9 mouse cellular contexts compared by ENCODE assay signal in genomic region chrX:135963629-135964028, GRCm38 (mm10). TPM values are rescaled to one million over a fixed set of nuclear protein-coding genes. Genes with fewer than 3 reads are reported as not detected.
DNase-seq lines count a peak whose midpoint lies in the region; ATAC-seq and TF ChIP-seq lines count a peak whose summit lies in the region.
"Had no signal": no experiment of that assay in that cellular context is flagged by ENCODE, and none has a peak within 500 bp of the region (broad histone marks: within the 10 kb centered on the region; RNA-seq: fewer than 3 reads in every experiment).

No protein-coding gene starts in this region.

- ATAC-seq in hindbrain, postnatal 0 days: peak; percentile 73; the same call in 1 of the 2 replicates
- ATAC-seq in neural tube, embryonic 13.5 days (ENCODE audit: low read depth): peak; percentile 81

- TF ChIP-seq EP300 in heart, adult 2 months (IDR thresholded peaks at IDR 0.05; ENCODE audit: insufficient read depth, low read depth, low read length): no peak

- intact Hi-C loops in heart, adult 2 months (cut with DNase I): loop anchor here (1.0 kb wide), 1 partner anchor 158 kb away; no protein-coding TSS in a partner anchor
- intact Hi-C loops in heart, postnatal 36 days (cut with DNase I): loop anchor here (1.0 kb wide), 1 partner anchor 157 kb away; no protein-coding TSS in a partner anchor

- TF ChIP-seq CTCF in heart, adult 2 months (IDR thresholded peaks at IDR 0.05): peak; percentile 68
- peak; percentile 62 for TF ChIP-seq CTCF in hindbrain, postnatal 0 days (IDR thresholded peaks at IDR 0.05; ENCODE audit: low read depth)

- no peaks in the 10 kb centered on the region for H3K36me3 ChIP-seq in heart, adult 2 months (ENCODE audit: control insufficient read depth, insufficient read depth, low read length)
- H3K36me3 ChIP-seq in hindbrain, postnatal 0 days (ENCODE audit: insufficient read depth, low read length): no peaks in the 10 kb centered on the region
- H3K36me3 ChIP-seq in neural tube, embryonic 13.5 days: no peaks in the 10 kb centered on the region

- H3K79me2 ChIP-seq in heart, adult 2 months (replicated peaks; ENCODE audit: control insufficient read depth, insufficient read depth, low read length): no peaks in the 10 kb centered on the region

- no peak overlapping the region for H3K4me2 ChIP-seq in hindbrain, postnatal 0 days (ENCODE audit: low read depth, low read length)
- H3K4me2 ChIP-seq in neural tube, embryonic 13.5 days: no peak overlapping the region

- no peak for DNase-seq in heart, adult 2 months
- no peak for DNase-seq in heart, postnatal 36 days
- DNase-seq in right cerebral cortex, adult 18-20 months: peak; percentile 51
- DNase-seq in right cerebral cortex, postnatal 14 days: no peak
- peak; percentile 11 for DNase-seq in c-Kit-positive CD71-positive TER-119-positive erythroid progenitor cells, embryonic 14.5 days (ENCODE audit: low spot score)
- DNase-seq in hindbrain, postnatal 0 days (ENCODE audit: low spot score): peak; percentile 83
- DNase-seq in ovary, adult 18-20 months (ENCODE audit: low spot score): no peak

- H3K4me3 ChIP-seq in heart, adult 2 months: no peak overlapping the region
- no peak overlapping the region for H3K4me3 ChIP-seq in hindbrain, postnatal 0 days (ENCODE audit: low read length)
- H3K4me3 ChIP-seq in neural tube, embryonic 13.5 days: no peak overlapping the region

- no peaks in the 10 kb centered on the region for H3K9me3 ChIP-seq in hindbrain, postnatal 0 days (ENCODE audit: low read length)
- H3K9me3 ChIP-seq in neural tube, embryonic 13.5 days: no peaks in the 10 kb centered on the region

- no peaks in the 10 kb centered on the region; the same call in 1 of the 2 replicates for H3K4me1 ChIP-seq in heart, adult 2 months (ENCODE audit: control insufficient read depth, insufficient read depth, low read length)
- no peaks in the 10 kb centered on the region for H3K4me1 ChIP-seq in hindbrain, postnatal 0 days (ENCODE audit: insufficient read depth, low read length)
- H3K4me1 ChIP-seq in neural tube, embryonic 13.5 days (replicated peaks): peaks cover 8% of the 10 kb centered on the region

- H3K9ac ChIP-seq in heart, adult 2 months (ENCODE audit: low read depth, low read length): no peak overlapping the region
- H3K9ac ChIP-seq in hindbrain, postnatal 0 days (replicated peaks; ENCODE audit: low read length): no peak overlapping the region
- H3K9ac ChIP-seq in neural tube, embryonic 13.5 days: no peak overlapping the region

- 11% methylated on average over 3 of the region's 3 CpGs for whole genome bisulfite sequencing in heart, adult 2 months
- 19% methylated on average over 3 of the region's 3 CpGs for WGBS in hindbrain, postnatal 0 days
- WGBS in neural tube, embryonic 13.5 days: 19% methylated on average over 3 of the region's 3 CpGs

- no peak for TF ChIP-seq POLR2A in heart, adult 2 months (IDR thresholded peaks at IDR 0.05; ENCODE audit: insufficient read depth, low read depth, low read length)

- no peaks in the 10 kb centered on the region for H3K27me3 ChIP-seq in heart, adult 2 months (ENCODE audit: control insufficient read depth, insufficient read depth, low read length)
- no peaks in the 10 kb centered on the region for H3K27me3 ChIP-seq in hindbrain, postnatal 0 days (ENCODE audit: insufficient read depth, low read length)
- H3K27me3 ChIP-seq in neural tube, embryonic 13.5 days: no peaks in the 10 kb centered on the region

- no peak overlapping the region for H3K27ac ChIP-seq in heart, adult 2 months
- H3K27ac ChIP-seq in hindbrain, postnatal 0 days: no peak overlapping the region
- H3K27ac ChIP-seq in neural tube, embryonic 13.5 days (replicated peaks): no peak overlapping the region

RNA-seq across cellular contexts. Expression of gene Arxes2, which starts 30.0 kb away (rescaled TPM):
- total RNA-seq in heart, adult 2 months (2021): 1 to 10 TPM; 1.4 to 1.6 TPM
- polyA plus RNA-seq in heart, adult 2 months (2012; rRNA removed): 3.1 and 3.2 TPM in 2 replicates
- 1 to 10 TPM; 1.4 to 2.2 TPM for total RNA-seq in heart, postnatal 36 days (2021)
- 168 and 177 TPM in 2 replicates for total RNA-seq in hindbrain, postnatal 0 days (2014; rRNA removed)
- polyA plus RNA-seq in hindbrain, postnatal 0 days (2015; fragmentation: Nextera tagmentation; extraction: Ambion mirVana): 312 and 317 TPM in 2 replicates
- 222 and 228 TPM in 2 replicates for polyA plus RNA-seq in neural tube, embryonic 13.5 days (2015; fragmentation: Nextera tagmentation; extraction: Ambion mirVana)
- total RNA-seq: neutrophil, adult 5-6 weeks had no signal

Comparison
In these comparisons a context has a peak if more than half of its experiments do, and no peak if none do; other contexts are left out.
1. DNase-seq: peak in right cerebral cortex, adult 18-20 months (single experiment), c-Kit-positive CD71-positive TER-119-positive erythroid progenitor cells, embryonic 14.5 days (single experiment) and hindbrain, postnatal 0 days (single experiment); none in heart, adult 2 months (0 of 2), heart, postnatal 36 days (0 of 2), right cerebral cortex, postnatal 14 days (single experiment) and ovary, adult 18-20 months (single experiment).
2. RNA of gene Arxes2, which starts 30.0 kb away (total RNA-seq): 168 to 177 TPM in hindbrain, postnatal 0 days; 1.4 to 2.2 TPM in heart, postnatal 36 days and 1.4 to 1.6 TPM in heart, adult 2 months; every median in the first group is over 10 times any median in the second.